Mouse (Mus musculus): ENCODE measurements at regions not wholly inside any gene's neighbourhood (a gene's known extent, or its start where the extent isn't known, plus 50 kb on each side); places are given as distances from the start of the nearest gene placed in this dataset.
"Not testable (repeated sequence)": the region's sequence is repeated elsewhere in the genome, so short reads cannot be mapped to it uniquely, and the experiment has no call there.

DNA sequence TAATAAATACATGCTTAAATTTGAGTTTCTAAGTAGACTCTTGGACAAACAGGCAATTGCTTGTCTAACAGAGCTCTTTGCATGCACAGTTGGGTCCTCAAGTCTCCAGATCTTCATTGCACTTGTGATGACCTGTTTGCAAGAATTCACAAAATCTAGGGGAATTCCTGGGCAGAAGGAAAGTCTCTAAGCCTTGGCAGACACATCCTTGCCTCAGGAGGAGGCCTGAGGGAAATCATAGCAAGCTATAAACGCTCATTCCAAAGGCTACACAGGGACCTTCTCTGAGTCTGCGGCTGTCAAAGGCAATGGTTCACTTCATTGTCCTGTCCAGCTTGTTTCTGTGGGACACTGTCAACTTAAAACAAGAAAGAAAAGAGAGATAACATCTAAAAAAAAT, 117.9 kb downstream of the Phlda1 start:
- no peak for ATAC-seq (replicated peaks; ENCODE audit: low FRiP score, poor library complexity, severe bottlenecking)

DNA sequence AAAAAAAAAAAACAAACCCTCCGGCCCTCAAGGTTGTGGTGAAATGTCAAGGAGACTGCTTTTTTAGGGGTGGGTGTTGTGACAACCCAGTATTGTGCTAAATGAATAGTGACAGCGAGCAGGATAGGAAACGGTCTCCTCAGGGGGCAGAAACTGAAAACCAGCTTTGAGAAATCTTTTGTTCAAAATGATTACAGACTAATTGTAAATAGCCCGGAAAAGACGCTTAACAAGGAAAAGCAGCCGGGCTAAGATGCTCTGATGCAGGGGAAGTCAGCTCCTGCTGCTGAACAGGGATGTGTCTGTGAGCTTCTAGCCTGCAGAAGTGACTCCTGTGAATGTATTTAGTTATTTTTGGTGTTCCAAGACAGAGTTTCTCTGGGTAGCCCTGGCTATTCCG, 118.5 kb downstream of the Phlda1 start:
- no peak for ATAC-seq (replicated peaks; ENCODE audit: low FRiP score, poor library complexity, severe bottlenecking)

DNA sequence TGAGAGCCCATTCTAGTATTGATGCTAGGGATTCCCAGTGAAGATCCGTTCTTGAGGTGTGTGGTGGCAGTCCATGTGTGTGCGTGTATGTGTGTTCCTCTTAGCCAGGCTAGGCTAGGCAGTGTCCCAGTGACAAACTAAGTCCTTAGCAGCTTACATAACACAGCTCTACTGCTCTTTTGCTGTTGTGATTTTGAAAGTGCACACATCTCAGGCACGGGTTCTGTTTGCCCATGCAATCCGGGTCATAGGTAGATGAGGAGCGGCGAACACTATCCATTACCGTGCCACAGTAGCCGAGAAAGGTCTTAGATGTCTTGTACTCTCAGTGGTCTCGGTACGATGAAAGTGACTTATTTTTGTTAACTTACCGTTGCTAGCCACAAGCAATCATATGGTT, 119.5 kb downstream of the Phlda1 start:
- ATAC-seq (replicated peaks; ENCODE audit: low FRiP score, poor library complexity, severe bottlenecking), result no peak

DNA sequence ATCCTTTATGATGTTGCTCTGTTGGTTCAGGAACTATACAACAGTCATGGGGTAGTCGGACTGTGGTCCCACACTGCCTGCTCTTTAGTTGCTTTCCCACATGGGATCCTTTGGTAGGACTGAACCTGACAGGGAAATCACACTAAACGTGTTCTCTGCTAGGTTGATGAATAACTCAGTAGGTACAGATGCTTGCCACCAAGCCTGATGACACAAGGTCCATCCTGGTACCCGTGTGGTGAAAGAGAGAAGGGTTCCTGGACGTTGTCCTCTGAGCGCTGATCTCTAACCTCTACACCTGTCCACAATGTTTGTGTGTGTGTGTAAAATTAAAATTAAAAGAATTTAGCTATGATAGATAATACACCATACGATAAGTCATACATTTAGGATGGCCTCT, 119.9 kb downstream of the Phlda1 start:
- no peak for ATAC-seq (replicated peaks; ENCODE audit: low FRiP score, poor library complexity, severe bottlenecking)

DNA sequence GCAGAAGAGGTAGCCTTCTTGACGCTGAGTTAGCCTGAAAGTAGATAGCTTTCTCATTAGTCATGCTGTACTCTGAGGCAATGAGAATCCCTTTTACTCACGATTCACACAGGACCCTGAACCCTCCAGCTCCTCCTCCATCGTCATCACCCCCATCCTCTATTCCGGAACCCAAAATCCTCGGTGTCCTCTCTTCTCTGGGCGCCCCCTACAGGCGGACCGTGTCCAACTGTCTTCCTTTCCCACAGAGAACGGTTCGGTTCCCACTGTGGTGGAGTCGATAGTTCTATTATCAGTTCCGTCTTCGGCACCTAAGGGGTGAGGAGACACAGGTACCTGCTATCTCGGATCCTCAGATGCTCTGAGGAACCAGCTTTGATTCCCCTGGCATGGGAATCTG, 130.2 kb downstream of the Phlda1 start:
- no peak for ATAC-seq (replicated peaks; ENCODE audit: low FRiP score, poor library complexity, severe bottlenecking)

DNA sequence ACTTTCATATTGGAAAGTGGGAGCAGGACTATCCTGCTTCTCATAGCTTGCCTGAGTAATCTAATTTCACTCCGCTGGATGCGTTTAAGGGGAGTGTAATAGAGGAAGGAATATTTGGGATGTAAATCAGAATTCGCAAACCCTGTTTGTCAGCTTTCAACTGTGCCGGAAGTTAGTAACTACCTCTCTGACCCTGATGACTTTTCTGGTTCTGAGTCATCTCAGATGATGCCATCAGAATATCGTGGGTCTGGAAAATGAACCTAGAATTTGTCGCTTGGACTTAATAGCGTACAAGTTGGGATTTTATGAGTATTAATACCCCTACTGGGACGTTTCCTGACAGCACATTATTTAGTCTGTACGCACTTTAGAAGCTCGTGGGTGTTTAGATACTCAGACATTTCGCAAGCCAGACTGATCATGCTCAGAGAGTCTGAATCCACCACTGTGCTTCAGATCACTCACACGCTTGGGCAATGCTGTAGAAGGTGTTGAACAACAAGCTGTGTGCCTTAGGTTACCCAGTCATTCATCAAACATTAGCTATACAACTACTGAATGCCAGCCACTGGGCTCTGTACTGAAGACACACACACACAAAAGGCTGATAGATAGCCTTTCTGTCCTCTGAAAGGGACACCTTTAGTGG, 131.1 kb downstream of the Phlda1 start:
- ATAC-seq (replicated peaks; ENCODE audit: low FRiP score, poor library complexity, severe bottlenecking), result no peak

DNA sequence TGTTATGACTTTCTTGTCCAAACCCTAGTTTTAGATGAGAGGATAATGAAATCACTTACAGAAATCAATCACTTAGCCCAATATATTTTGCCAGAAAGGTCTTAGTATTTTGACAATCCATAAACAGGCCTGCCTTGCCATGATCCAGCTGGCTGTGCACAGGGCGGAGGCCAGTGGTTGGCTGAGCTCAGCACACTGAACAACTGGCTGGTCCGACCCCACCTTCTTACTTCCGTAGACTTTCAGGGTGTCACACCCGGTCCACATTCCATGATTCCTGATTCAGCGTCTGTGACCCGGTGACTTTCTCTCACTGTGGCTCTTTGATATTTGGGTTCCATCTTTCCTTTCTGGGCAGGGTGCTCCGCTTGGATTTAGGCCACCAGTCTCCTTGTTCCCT, 133.8 kb downstream of the Phlda1 start:
- ATAC-seq (replicated peaks; ENCODE audit: low FRiP score, poor library complexity, severe bottlenecking), result no peak

DNA sequence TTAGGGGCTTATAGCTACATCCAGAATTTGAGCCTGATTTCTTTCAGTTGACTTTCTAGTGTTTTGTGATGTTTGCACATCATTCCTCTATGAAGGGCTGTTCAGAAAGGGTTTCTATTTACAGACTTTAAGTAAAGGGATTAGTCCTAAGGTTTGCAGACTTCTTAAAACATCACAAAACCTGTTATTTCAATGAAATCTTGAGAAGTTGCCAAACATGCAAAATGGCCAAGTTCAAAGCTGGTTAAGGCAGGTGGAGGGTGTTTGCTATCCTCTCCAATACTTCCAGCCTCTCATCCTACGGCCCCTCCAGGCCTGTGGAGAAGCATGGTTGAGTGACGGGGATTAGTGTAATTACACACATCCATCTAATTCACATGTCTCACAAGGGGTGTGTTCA, 136.6 kb downstream of the Phlda1 start:
- no peak for ATAC-seq (replicated peaks; ENCODE audit: low FRiP score, poor library complexity, severe bottlenecking)

DNA sequence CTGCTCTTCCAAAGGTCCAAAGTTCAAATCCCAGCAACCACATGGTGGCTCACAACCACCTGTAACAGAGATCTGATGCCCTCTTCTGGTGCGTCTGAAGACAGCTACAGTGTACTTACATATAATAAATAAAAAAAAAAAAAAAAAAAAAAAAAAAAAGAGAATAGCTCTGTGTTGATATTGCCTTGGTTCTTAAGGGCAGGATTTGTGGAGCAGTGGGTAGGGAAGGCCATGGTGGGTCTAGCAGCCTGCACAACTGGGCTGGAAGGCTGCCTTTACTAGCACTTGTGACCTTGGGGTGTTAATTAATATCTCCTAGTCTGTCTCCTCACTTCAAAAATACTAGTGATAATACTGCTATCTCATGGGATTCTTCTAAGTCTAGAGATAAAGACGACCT, 147.7 kb downstream of the Phlda1 start:
- not testable (repeated sequence) for ATAC-seq (replicated peaks; ENCODE audit: low FRiP score, poor library complexity, severe bottlenecking)

DNA sequence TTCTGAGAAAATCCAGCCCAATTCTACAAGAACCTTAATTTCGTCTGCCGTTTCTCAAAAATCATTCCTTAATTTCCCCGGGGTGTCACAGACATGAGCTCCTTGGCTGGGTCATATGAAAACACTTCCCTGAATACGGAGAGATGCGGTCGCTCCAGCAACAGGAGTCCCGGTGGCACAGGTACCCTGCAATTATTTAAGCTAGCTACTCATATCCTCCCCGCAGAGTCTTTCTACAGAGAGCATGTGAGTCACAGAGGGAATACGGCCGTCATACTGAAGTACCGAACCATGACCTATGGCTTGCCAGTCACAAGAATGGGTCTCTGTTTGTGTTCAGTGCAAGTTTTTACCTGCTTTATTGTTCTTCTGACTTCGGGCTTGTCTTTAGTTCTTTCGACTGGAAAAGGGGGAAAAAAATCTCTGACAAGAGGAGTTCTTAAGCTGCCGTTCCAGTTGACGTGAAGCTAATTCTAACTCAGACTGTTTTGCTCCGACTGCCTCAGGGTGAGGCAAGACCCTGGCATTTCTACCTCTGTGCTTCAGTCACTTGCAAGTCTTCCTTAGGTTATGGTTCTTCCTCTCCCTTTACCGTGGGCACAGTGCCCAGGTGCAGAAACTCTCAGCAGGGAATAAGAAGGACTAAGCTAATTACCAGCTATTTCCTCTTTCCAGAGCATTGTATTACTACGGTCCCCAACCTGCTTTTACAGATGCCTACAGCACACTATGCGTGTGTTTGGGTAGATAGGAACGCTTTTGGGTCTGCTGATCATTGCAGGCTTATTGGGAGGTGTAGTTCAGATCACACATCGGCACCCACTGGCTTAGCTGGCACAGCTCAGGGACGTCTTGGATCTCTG, 148.5 kb downstream of the Phlda1 start:
- no peak for ATAC-seq (replicated peaks; ENCODE audit: low FRiP score, poor library complexity, severe bottlenecking)

DNA sequence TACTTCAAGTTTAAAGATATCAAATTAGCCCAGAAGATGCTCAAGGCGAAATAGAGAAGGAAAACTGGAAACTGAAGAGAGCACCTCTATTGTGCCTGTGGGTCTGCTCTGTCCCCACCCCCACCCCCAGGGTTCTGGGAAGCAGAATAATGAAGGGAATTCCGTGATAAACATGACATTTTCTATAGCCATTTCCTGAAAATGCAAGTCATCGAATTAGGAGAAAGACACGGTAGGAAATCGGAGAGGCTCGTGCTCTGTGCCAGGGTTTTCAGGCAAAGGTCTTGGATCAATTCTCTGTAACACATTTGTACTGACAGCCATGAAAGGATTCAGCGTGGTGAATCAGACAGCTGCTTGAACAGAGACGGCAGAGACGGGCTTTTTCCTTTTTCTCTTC, 152.7 kb downstream of the Phlda1 start:
- no peak for ATAC-seq (replicated peaks; ENCODE audit: low FRiP score, poor library complexity, severe bottlenecking)

DNA sequence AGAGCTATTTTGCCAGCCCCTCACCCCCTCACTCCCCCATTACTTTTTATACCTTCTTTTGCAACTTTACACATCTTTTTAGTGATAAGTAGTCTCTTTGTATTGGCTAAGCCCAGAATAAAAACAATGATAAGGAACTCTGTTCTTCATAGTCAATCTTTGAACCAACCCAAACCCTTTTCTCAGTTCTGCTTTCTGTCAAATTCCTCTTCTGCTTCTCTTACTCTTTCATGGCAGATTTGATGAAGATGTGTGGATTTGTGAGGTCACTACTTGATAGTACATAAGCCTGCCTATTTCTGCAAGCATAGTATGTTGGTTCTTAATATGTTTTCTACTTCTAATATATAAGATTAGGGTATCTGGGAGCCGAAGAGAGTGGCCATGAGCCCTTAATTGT, 156.6 kb downstream of the Phlda1 start:
- no peak for ATAC-seq (replicated peaks; ENCODE audit: low FRiP score, poor library complexity, severe bottlenecking)

DNA sequence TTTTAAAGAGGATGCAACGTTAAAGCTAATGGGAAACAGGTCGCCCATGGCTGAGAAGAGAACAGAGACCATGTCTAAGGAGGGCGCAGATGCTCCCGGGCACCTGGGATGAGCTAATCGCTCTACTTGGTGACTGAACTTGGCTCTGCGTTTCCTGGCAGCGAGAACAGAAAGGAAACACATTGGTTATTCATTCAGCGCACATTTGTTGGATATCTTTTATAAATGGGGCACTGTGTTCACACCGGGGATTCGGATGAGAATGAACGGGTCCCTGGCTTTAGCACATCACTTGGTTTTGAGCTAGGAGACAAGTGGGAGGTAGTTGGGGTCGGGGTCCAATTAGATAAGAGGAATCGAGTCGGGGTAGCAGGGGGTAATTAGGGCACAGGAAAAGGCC, 159.7 kb downstream of the Phlda1 start:
- ATAC-seq (replicated peaks; ENCODE audit: low FRiP score, poor library complexity, severe bottlenecking), result no peak

DNA sequence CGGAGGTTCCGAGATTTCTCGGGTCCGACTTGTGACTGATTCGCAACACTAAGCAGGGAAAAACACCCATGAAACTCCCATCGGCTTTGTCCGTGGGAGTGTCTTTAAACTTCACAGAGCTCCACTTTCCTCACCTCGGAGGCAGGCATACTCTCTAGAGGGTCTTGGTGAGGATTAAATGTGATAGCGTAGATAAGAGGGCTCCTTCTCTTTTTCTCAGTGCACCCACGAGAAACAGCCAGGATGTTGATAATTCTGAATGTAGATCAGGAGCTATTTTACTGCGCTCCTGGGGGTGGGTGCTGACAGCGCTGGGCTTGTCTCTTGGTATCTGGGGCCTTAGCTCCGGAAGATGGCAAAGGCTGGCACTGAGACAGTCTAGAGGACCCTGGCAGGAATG, 160.9 kb downstream of the Phlda1 start:
- no peak for ATAC-seq (replicated peaks; ENCODE audit: low FRiP score, poor library complexity, severe bottlenecking)

DNA sequence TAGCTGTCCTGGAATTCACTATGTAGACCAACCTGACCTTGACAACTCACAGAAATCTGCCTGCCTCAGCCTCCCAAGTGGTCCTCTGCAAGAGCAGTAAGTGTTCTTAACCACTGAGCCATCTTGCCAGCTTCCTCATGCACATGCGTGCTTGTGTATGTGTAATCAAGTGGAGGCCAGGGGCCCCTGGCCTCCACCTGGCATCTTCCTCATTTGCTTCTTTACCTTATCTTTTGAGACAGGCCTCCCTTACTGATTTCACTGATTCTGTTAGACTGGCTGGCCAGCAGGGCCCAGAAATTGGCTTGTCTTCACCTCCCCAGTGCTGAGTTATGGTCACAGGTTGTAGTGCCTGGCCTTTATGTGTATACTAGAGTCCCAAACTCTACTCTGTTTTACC, 162.6 kb downstream of the Phlda1 start:
- ATAC-seq (replicated peaks; ENCODE audit: low FRiP score, poor library complexity, severe bottlenecking), result no peak

DNA sequence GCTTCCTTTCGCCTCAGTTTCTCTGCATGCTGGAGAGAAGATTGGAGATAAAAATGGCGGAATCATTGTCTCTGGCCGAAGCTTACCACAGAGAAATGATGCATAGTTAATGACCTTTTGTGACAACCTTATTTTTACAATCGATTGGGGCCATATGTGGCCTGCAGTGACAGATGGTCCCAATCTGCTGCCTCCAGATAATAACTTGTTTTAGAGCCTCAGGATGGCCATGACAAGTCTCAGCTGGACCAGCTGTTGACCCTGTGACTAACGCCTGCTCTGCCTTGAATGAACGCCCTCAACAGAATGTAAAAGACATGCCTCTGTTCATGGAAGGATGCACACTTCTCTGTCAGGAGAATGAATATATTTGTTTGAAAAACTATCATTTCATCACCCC, 163.6 kb downstream of the Phlda1 start:
- ATAC-seq (replicated peaks; ENCODE audit: low FRiP score, poor library complexity, severe bottlenecking), result no peak

DNA sequence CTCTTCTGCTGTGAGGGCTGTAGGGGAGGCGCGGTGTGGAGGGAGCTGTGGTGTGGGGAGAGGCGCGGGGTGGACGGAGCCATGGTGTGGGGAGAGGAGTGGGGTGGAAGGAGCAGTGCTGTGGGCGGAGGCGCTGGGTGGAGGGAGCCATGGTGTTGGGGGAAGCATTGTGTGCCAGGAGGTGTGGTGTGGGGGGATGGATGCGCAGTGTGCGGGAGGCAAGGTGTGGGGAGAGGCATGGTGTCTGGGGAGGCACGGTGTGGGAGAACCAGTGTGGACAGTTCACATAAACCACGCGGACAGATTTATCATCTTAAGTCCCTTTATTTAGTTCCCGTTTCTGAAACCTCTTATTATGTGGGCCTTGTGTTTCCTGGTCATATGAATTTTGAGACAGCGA, 164.6 kb downstream of the Phlda1 start:
- no peak for ATAC-seq (replicated peaks; ENCODE audit: low FRiP score, poor library complexity, severe bottlenecking)

DNA sequence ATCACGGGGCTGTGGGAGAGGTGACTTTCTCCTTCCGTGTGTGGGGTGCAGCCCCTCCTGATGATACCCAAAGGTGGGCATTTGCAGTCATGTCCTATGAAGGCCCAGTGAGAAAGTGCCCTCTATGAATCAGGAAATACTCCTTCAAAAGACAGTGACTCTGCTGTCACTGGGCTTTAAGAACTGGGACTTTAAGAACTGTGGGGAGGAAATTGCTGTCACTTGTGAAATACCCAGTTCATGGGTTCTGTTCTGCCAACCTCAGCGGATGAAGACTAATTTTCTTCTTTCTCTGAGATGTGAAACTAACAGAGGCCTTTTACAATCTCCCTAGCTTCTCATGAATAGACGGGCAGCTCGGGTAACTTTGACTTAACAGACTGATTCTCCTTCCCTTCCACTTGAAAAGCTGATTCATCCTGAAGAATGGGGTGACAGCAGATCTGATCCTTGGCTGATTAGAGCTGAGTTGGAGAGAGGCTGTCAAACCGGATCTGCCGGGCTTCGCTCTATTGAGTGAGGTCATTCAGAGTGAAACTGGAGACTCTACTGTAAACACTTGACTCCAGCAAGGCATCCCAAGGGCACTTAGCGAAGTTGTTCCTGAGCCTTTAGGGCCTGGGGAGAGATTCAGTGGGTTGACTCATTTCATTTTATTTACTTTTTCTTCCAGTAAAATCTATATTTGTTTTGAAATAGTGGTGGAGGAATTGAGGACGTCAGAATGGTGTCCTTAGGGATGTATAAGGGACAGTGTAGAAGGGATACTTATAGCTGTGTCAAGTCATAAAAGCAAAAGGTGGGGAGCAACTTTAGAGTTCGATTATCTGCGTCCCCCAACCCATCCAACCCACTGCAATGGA, 166.6 kb downstream of the Phlda1 start:
- ATAC-seq (replicated peaks; ENCODE audit: low FRiP score, poor library complexity, severe bottlenecking), result no peak

DNA sequence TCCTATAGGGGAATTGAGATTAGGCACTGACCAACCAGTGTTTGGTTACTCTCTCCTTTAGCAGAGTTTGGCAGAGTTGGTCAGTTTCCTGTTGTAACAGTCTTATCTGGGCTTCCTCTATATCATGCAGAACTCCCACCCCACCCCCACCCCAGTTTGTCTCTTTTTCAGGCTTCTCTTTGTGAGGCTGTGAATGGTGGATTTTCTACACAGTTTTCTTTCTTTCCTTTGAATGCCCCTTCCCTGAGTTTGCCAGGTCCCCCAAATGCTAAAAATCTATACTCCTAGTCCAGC, 167.2 kb downstream of the Phlda1 start:
- ATAC-seq (replicated peaks; ENCODE audit: low FRiP score, poor library complexity, severe bottlenecking), result no peak

DNA sequence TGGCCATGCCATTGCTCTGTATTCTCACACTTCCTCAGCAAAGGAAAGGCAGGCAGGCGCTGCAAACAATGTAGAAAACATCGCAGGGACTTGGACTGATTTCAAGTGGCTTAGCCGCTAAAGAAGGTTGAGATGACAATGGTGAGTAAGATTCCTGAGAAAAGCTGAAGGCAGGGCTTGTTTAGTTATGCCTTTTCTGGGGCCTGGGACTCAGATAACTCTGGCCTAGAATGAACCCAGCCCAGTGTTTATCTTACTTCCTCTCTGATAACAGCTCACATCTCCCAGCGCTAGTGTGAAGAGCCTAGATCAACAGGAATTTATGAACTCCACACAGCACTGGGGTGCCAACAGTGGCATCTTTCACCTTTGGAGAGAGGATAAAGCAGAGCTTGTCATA, 170.2 kb downstream of the Phlda1 start:
- ATAC-seq (replicated peaks; ENCODE audit: low FRiP score, poor library complexity, severe bottlenecking), result no peak

DNA sequence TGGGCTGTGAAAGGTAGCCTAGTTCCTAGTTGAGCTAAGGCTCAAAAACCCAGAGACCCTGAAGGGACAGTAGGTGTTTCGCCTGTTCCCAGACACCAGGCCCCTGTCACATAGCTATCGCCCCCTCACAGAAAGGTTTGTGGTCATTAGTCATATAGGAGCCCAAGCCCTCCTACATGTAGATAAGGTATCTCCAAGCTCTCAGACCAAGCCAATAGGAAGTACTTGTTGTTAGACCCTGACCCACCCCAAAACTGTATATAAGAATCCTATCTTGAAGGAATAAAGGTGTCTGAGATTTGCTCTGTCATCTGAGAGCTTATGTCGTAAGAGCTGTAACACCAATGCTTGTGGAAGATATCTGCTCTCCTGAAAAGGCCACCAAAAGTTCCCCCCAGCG, 174.8 kb downstream of the Phlda1 start:
- ATAC-seq (replicated peaks; ENCODE audit: low FRiP score, poor library complexity, severe bottlenecking), result no peak
